Comparison of ENCODE assay signal across 8 mouse cellular contexts in genomic region chr19:4169810-4170209, GRCm38 (mm10). TPM values are rescaled to one million over a fixed set of nuclear protein-coding genes. Genes with fewer than 3 reads are reported as not detected.
A peak's percentile ranks its signal among the peaks of the same experiment; 100 is the strongest.
DNase-seq lines count a peak whose midpoint lies in the region; ATAC-seq lines count a peak whose summit lies in the region.

No protein-coding gene starts in this region.

- WGBS in kidney, embryonic 14.5 days, result 8% methylated on average over 27 of the region's 27 CpGs
- 8% methylated on average over 27 of the region's 27 CpGs for WGBS in heart, embryonic 16.5 days

- H3K27me3 ChIP-seq in kidney, embryonic 14.5 days (ENCODE audit: control insufficient read depth, insufficient read depth, low read length), result no peaks in the 10 kb centered on the region
- no peaks in the 10 kb centered on the region for H3K27me3 ChIP-seq in heart, embryonic 16.5 days (ENCODE audit: control insufficient read depth, insufficient read depth, low read length)

- H3K36me3 ChIP-seq in kidney, embryonic 14.5 days (ENCODE audit: control insufficient read depth, insufficient read depth, low read length), result no peaks in the 10 kb centered on the region
- H3K36me3 ChIP-seq in heart, embryonic 16.5 days (ENCODE audit: control insufficient read depth, insufficient read depth), result no peaks in the 10 kb centered on the region

- no peak for DNase-seq in kidney, adult 11 months
- peak; percentile 66 for DNase-seq in brain, adult 2 months (ENCODE audit: low read depth, low spot score)
- DNase-seq in MN1 (ENCODE audit: low spot score), result no peak
- no peak for DNase-seq in layer of hippocampus, postnatal 25 days (ENCODE audit: extremely low spot score in 1 of 2, low spot score in 1 of 2)
- DNase-seq in urinary bladder, adult 18-20 months (ENCODE audit: low spot score in 2 of 2), result no peak

- peaks cover 10% of the 10 kb centered on the region for H3K4me1 ChIP-seq in kidney, embryonic 14.5 days (ENCODE audit: control insufficient read depth, insufficient read depth, low read length)
- H3K4me1 ChIP-seq in heart, embryonic 16.5 days (ENCODE audit: control insufficient read depth, insufficient read depth, low read length), result peaks cover 55% of the 10 kb centered on the region

- peak overlapping the region; percentile 44 for H3K4me3 ChIP-seq in kidney, embryonic 14.5 days (ENCODE audit: low read length)
- H3K4me3 ChIP-seq in heart, embryonic 16.5 days (ENCODE audit: low read length), result peak overlapping the region; percentile 58

- peak overlapping the region; percentile 78 for H3K9ac ChIP-seq in kidney, embryonic 14.5 days (ENCODE audit: low read depth, low read length)
- H3K9ac ChIP-seq in heart, embryonic 16.5 days (ENCODE audit: low read length), result peak overlapping the region; percentile 94

- peak overlapping the region; percentile 88 for H3K27ac ChIP-seq in kidney, embryonic 14.5 days (ENCODE audit: low read depth, low read length)
- H3K27ac ChIP-seq in heart, embryonic 16.5 days (ENCODE audit: low read length), result peak overlapping the region; percentile 97

- ATAC-seq in kidney, embryonic 14.5 days (ENCODE audit: low FRiP score, low TSS enrichment), result peak; percentile 22; the same call in 1 of the 2 replicates
- ATAC-seq in heart, embryonic 16.5 days (replicated peaks; ENCODE audit: extremely low read depth, insufficient read depth, low FRiP score), result peak; percentile 19
- peak; percentile 8 for ATAC-seq in megakaryocyte progenitor cell, adult 5-6 weeks (replicated peaks; ENCODE audit: poor library complexity)

- H3K4me2 ChIP-seq in kidney, embryonic 14.5 days (replicated peaks; ENCODE audit: low read depth, low read length), result peak overlapping the region; percentile 77
- peak overlapping the region; percentile 93 for H3K4me2 ChIP-seq in heart, embryonic 16.5 days (ENCODE audit: low read depth, low read length)

- H3K9me3 ChIP-seq in kidney, embryonic 14.5 days (ENCODE audit: control insufficient read depth, low read length), result no peaks in the 10 kb centered on the region
- no peaks in the 10 kb centered on the region for H3K9me3 ChIP-seq in heart, embryonic 16.5 days (replicated peaks; ENCODE audit: control insufficient read depth, low read length)

RNA-seq across cellular contexts. Expression of gene Carns1, which starts 5.5 kb away (rescaled TPM):
- 1.7 and 1.9 TPM in 2 replicates for polyA plus RNA-seq in kidney, embryonic 14.5 days (2014; fragmentation: Nextera tagmentation; extraction: Ambion mirVana)
- polyA plus RNA-seq in heart, embryonic 16.5 days (2015; fragmentation: Nextera tagmentation; extraction: Ambion mirVana), result 15.9 and 17.5 TPM in 2 replicates
- total RNA-seq in megakaryocyte progenitor cell, adult 5-6 weeks (2015), result 2.2 and 2.4 TPM in 2 replicates
- total RNA-seq in megakaryocyte progenitor cell, adult 5-6 weeks (2017), result 1.0 and 2.1 TPM in 2 replicates
- total RNA-seq in layer of hippocampus, postnatal 25 days (2021), result 10 to 100 TPM in 1 of 2 experiments, 1 to 10 TPM in 1; 8.2 to 11.7 TPM

RNA-seq across cellular contexts. Expression of gene Rps6kb2, which starts 6.7 kb away (rescaled TPM):
- polyA plus RNA-seq in kidney, embryonic 14.5 days (2014; fragmentation: Nextera tagmentation; extraction: Ambion mirVana), result 33.4 and 42.0 TPM in 2 replicates
- polyA plus RNA-seq in heart, embryonic 16.5 days (2015; fragmentation: Nextera tagmentation; extraction: Ambion mirVana), result 47.4 and 48.7 TPM in 2 replicates
- 21.6 and 22.1 TPM in 2 replicates for total RNA-seq in megakaryocyte progenitor cell, adult 5-6 weeks (2015)
- 23.1 and 30.2 TPM in 2 replicates for total RNA-seq in megakaryocyte progenitor cell, adult 5-6 weeks (2017)
- 10 to 100 TPM; 27.8 to 43.9 TPM for total RNA-seq in layer of hippocampus, postnatal 25 days (2021)

RNA-seq across cellular contexts. Expression of gene Ptprcap, which starts 16.4 kb away (rescaled TPM):
- polyA plus RNA-seq in kidney, embryonic 14.5 days (2014; fragmentation: Nextera tagmentation; extraction: Ambion mirVana), result 0.57 and 0.80 TPM in 2 replicates
- polyA plus RNA-seq in heart, embryonic 16.5 days (2015; fragmentation: Nextera tagmentation; extraction: Ambion mirVana), result 25.3 and 71.1 TPM in 2 replicates
- total RNA-seq in megakaryocyte progenitor cell, adult 5-6 weeks (2015), result 96.4 and 114 TPM in 2 replicates
- 79.5 and 83.5 TPM in 2 replicates for total RNA-seq in megakaryocyte progenitor cell, adult 5-6 weeks (2017)
- total RNA-seq in layer of hippocampus, postnatal 25 days (2021), result 1 to 10 TPM; 1.1 to 2.9 TPM

RNA-seq across cellular contexts. Expression of gene Tbc1d10c, which starts 21.3 kb away (rescaled TPM):
- 2.7 and 3.2 TPM in 2 replicates for polyA plus RNA-seq in kidney, embryonic 14.5 days (2014; fragmentation: Nextera tagmentation; extraction: Ambion mirVana)
- 10.8 and 26.5 TPM in 2 replicates for polyA plus RNA-seq in heart, embryonic 16.5 days (2015; fragmentation: Nextera tagmentation; extraction: Ambion mirVana)
- total RNA-seq in megakaryocyte progenitor cell, adult 5-6 weeks (2015), result 39.3 and 46.6 TPM in 2 replicates
- total RNA-seq in megakaryocyte progenitor cell, adult 5-6 weeks (2017), result 15.3 and 17.5 TPM in 2 replicates
- 1 to 10 TPM; 1.2 to 1.3 TPM for total RNA-seq in layer of hippocampus, postnatal 25 days (2021)

RNA-seq across cellular contexts. Expression of gene Coro1b, which starts 21.4 kb away (rescaled TPM):
- polyA plus RNA-seq in kidney, embryonic 14.5 days (2014; fragmentation: Nextera tagmentation; extraction: Ambion mirVana), result 132 and 156 TPM in 2 replicates
- 133 and 134 TPM in 2 replicates for polyA plus RNA-seq in heart, embryonic 16.5 days (2015; fragmentation: Nextera tagmentation; extraction: Ambion mirVana)
- total RNA-seq in megakaryocyte progenitor cell, adult 5-6 weeks (2015), result 138 and 142 TPM in 2 replicates
- 66.4 and 83.5 TPM in 2 replicates for total RNA-seq in megakaryocyte progenitor cell, adult 5-6 weeks (2017)
- 10 to 100 TPM; 87.3 to 89.5 TPM for total RNA-seq in layer of hippocampus, postnatal 25 days (2021)

Comparison
In these comparisons a context has a peak if more than half of its experiments do, and no peak if none do; other contexts are left out.
1. RNA of gene Ptprcap, which starts 16.4 kb away (total RNA-seq): 79.5 to 114 TPM in megakaryocyte progenitor cell, adult 5-6 weeks; 1.1 to 2.9 TPM in layer of hippocampus, postnatal 25 days; every median in the first group is over 10 times any median in the second.
2. Peak in every context shown above with its lines, with median percentiles within 50 percentile points of each other: ATAC-seq.